Mouse (Mus musculus): ENCODE data around the gene Zfp385c. TPM values are rescaled to one million over a fixed set of nuclear protein-coding genes. Genes with fewer than 3 reads are reported as not detected.
A peak's percentile ranks its signal among the peaks of the same experiment; 100 is the strongest.

Gene Zfp385c
- total RNA-seq (2021): 1 to 10 TPM in 1 of 2 experiments, under 1 TPM in 1; 0.70 to 1.1 TPM
- long read RNA-seq, experiment 1: 0 reads
- long read RNA-seq, experiment 2, partial matches to known transcripts: 0 of 1 reads
- long read RNA-seq, experiment 2, other reads (novel, unspliced or antisense): 1 of 1 reads

DNA sequence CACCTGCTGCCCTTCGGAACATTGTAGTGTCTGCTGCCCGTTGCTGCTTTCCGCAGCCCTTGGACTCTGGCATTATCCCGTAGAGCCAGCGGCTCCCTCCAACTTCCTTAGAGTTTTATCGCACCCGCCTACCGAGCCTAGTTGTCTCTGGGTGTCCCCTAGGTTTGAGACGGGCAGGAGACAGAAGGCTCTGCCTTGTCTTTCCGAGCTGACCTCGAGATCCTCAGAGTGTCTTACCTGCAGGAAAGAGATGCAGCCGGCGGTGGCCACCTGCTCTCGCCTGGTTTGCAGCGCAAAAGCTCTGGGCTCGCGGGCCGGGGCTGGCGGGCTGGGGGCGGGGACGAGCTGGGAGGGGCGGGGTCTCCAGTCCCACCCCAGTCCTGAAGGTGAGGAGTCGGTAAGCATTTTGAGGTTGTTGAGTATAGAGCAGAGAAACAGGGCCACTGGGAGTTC is at the start of gene Zfp385c:
Gene Zfp385c, minus strand, starts transcription at position 292 of the 453 bp plus-strand sequence.
- DNase-seq: no peak

- peak; percentile 84 for DNase-seq
These were observed 49.1 kb upstream of the Zfp385c start for GRCm38 (mm10) chr11:100741348-100741747.

DNA sequence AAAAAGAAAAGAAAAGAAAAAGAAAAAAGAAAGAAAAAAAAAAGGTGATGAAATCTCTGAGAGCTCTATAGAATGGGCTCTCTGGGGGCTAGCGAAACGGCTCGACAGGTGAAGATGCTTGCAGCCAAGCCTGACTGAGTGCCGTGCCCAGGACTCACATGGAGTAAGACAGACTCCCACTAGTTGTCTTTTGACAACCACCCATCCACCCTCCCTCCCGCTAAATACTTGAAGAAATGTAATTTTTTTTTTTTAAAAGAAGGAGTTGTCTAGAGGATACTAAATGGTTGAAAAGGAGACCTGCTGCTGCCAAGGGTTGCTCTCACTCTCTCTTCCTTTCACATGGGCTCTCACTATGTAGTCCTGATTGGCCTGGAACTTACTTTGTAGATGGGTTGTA is 46.5 kb upstream of the Zfp385c start:
- no peak for DNase-seq

GRCm38 (mm10) chr11:100738066-100738604 is 45.9 kb upstream of the Zfp385c start, which contains the start of gene Rab5c:
Gene Rab5c, minus strand, starts transcription at chr11:100738215.
- DNase-seq: peak; percentile 95

- no peak for DNase-seq
These were observed 45.0 kb upstream of the Zfp385c start for GRCm38 (mm10) chr11:100737105-100737733.

DNA sequence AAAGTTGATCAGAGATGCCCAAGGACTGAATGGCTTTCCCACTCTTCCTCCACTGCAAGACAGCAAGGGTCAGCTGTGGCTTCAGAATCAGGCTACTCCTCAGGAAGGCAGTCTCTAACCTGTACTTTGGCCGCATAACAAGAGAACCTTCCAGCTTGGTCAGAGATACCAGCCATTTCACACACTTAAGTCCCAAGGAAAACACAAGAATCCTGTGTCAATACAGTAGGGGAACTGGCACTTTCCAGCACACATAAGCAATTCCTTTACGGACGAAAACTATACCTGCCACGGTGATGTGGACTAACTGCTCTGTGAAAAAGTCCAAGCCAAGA is 44.5 kb upstream of the Zfp385c start:
- DNase-seq: no peak

- no peak for DNase-seq
These were observed 43.9 kb upstream of the Zfp385c start for GRCm38 (mm10) chr11:100735954-100736745.

- DNase-seq: no peak
These were observed 43.0 kb upstream of the Zfp385c start for GRCm38 (mm10) chr11:100735134-100735865.

GRCm38 (mm10) chr11:100730477-100731205 is 38.4 kb upstream of the Zfp385c start:
- no peak for DNase-seq

- DNase-seq: no peak
These were observed 37.7 kb upstream of the Zfp385c start for GRCm38 (mm10) chr11:100729976-100730375.

GRCm38 (mm10) chr11:100728601-100729000 is 36.3 kb upstream of the Zfp385c start:
- no peak for DNase-seq

DNA sequence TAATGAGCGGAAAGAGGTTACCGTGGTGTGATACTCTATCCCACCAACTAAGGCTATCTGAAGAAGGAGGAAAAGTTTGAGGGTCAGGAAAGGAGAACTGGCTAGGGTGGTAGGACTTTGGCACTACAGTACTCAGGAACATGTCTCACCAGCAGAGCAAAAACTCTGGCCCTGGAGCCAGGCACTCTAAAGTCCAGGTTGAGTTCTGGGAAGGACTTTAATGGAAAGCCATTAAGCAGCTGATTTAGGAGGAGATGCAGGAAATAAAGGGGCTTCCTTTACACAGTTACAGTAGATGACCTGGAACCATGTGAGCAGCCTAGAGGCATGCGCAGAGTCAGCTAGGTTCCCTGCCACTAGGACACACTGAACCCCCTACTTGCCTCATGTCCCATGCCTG is 34.9 kb upstream of the Zfp385c start:
- DNase-seq: no peak

- no peak for DNase-seq
These were observed 32.8 kb upstream of the Zfp385c start for GRCm38 (mm10) chr11:100724919-100725512.

DNA sequence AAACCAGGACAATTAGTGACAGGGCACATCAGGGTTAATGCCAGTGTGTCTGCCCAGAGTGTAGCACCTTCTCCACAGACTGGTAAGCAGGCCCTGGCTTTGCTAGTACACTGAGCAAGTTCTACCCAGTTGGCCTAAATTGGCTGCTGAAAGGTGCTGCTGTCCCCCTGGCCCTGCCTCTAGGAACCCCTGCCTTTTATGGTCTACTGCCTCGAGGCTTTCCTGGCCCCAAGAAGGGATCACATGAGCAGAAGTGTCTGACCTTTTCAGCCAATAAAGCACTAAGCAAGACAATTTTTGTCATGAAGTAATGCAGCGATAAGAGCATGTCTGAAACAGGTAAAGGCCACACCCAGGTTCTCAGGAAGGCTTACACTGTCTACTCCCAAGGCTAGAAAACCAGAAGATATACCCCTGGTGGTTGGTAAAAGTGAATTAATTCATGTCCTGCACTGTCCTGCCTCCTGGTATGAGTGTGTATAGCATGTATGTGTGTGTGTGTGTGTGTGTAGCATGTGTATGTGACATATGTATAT is 30.3 kb upstream of the Zfp385c start:
- DNase-seq: no peak

DNA sequence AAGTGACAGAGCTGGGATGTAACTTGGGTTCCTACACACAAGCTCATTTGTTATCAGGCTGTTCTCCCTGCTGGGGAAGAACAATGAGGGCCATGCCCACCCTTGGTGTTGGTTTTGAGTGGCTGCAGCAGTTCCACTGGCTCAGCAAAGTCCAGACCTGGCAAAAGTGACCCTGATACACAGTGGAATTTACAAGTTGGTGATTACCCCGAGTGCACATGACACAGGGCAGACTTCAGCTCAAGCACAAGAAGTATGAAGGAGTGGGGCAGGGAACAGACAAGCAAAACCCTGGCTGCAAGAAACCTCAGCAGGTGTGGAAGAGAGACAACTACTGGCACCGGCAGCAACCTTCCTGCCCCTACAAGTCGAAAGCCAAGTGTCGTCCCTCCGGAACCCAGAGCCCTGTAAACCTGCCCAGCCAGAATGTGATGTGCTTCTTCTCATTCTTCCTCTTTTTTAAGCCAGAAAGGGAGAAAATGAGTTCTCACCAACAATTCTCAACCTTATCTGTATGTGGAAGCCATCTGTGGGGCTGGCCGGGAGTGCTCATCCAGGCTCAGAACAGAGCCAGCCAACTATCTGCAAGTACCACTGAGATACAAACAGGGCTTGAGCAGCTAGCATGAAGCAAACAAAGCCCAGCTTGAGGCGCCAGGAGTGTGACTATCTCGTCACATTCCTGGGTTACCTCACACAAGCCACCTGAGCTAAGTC is 29.7 kb upstream of the Zfp385c start:
- DNase-seq: no peak

DNA sequence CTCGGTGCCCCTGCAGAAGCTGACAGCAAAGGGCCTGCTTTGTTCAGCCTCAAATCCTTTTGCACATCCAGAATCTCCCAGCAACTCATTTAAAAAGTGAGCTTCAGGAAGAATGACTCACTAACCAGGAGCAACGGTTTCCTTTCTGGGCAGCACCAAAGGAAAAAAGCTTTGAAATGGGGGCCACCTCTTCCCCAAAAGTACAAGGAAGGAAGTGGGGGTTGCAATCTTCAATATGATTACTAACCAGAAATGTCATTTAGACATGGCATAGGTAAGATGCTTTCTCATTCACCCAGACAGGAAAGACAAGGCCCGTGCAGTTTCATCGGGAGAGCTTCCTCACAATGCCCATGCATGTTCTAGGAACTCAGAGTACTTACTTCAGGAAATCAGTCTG is 29.0 kb upstream of the Zfp385c start:
- no peak for DNase-seq

GRCm38 (mm10) chr11:100720345-100720744 is 28.1 kb upstream of the Zfp385c start:
- DNase-seq: no peak

GRCm38 (mm10) chr11:100719893-100720292 is 27.6 kb upstream of the Zfp385c start:
- DNase-seq: no peak

- no peak for DNase-seq
These were observed 27.1 kb upstream of the Zfp385c start for GRCm38 (mm10) chr11:100719312-100719711.

GRCm38 (mm10) chr11:100718866-100719265 is 26.6 kb upstream of the Zfp385c start:
- DNase-seq: no peak

Data from gastrocnemius, postnatal 10 days (tissue).